Mouse (Mus musculus): ENCODE data around the gene Ndufa3.
A peak's percentile ranks its signal among the peaks of the same experiment; 100 is the strongest.

Gene Ndufa3

GRCm38 (mm10) chr7:3610437-3610836 lies 6.7 kb upstream of the Ndufa3 start:
- DNase-seq (ENCODE audit: low read depth, low spot score) = no peak

GRCm38 (mm10) chr7:3611006-3611405 lies 6.2 kb upstream of the Ndufa3 start:
- no peak for DNase-seq (ENCODE audit: low read depth, low spot score)

GRCm38 (mm10) chr7:3614021-3614420 lies 3.2 kb upstream of the Ndufa3 start:
- no peak for DNase-seq (ENCODE audit: low read depth, low spot score)

- no peak for DNase-seq (ENCODE audit: low read depth, low spot score)
These were observed 1.1 kb upstream of the Ndufa3 start, which contains the start of gene Oscar for GRCm38 (mm10) chr7:3616057-3616388. Oscar (minus strand) TSS chr7:3616157.

- no peak for DNase-seq (ENCODE audit: low read depth, low spot score)
These were observed 558 bp upstream of the Ndufa3 start for GRCm38 (mm10) chr7:3616389-3617241.

- DNase-seq (ENCODE audit: low read depth, low spot score) = no peak
These were observed 11.9 kb downstream of the Ndufa3 start for GRCm38 (mm10) chr7:3629030-3629429.

GRCm38 (mm10) chr7:3629543-3630477 lies 12.6 kb downstream of the Ndufa3 start, which contains the start of the genes Tfpt and Prpf31:
Tfpt (minus strand) TSS chr7:3629929.
Prpf31 (plus strand) TSS chr7:3629985.
- peak; percentile 94 for DNase-seq (ENCODE audit: low read depth, low spot score)

GRCm38 (mm10) chr7:3630478-3630815 lies 13.3 kb downstream of the Ndufa3 start:
- DNase-seq (ENCODE audit: low read depth, low spot score) = no peak

- DNase-seq (ENCODE audit: low read depth, low spot score) = no peak
These were observed 26.2 kb downstream of the Ndufa3 start for GRCm38 (mm10) chr7:3643412-3643811.

GRCm38 (mm10) chr7:3643843-3644242 lies 26.7 kb downstream of the Ndufa3 start:
- DNase-seq (ENCODE audit: low read depth, low spot score) = no peak

- no peak for DNase-seq (ENCODE audit: low read depth, low spot score)
These were observed 27.1 kb downstream of the Ndufa3 start for GRCm38 (mm10) chr7:3644348-3644671.

GRCm38 (mm10) chr7:3644672-3645487 lies 27.7 kb downstream of the Ndufa3 start, which contains the start of gene Cnot3:
Cnot3 (plus strand) TSS chr7:3645268.
- DNase-seq (ENCODE audit: low read depth, low spot score) = peak; percentile 98

GRCm38 (mm10) chr7:3645488-3646025 lies 28.4 kb downstream of the Ndufa3 start:
- no peak for DNase-seq (ENCODE audit: low read depth, low spot score)

- no peak for DNase-seq (ENCODE audit: low read depth, low spot score)
These were observed 29.0 kb downstream of the Ndufa3 start for GRCm38 (mm10) chr7:3646188-3646587.

GRCm38 (mm10) chr7:3646641-3647040 lies 29.5 kb downstream of the Ndufa3 start:
- DNase-seq (ENCODE audit: low read depth, low spot score) = no peak

- no peak for DNase-seq (ENCODE audit: low read depth, low spot score)
These were observed 39.8 kb downstream of the Ndufa3 start for GRCm38 (mm10) chr7:3656966-3657365.

GRCm38 (mm10) chr7:3658578-3658977 lies 41.4 kb downstream of the Ndufa3 start:
- DNase-seq (ENCODE audit: low read depth, low spot score) = no peak

GRCm38 (mm10) chr7:3664524-3665214 lies 47.5 kb downstream of the Ndufa3 start:
- DNase-seq (ENCODE audit: low read depth, low spot score) = no peak

- DNase-seq (ENCODE audit: low read depth, low spot score) = peak; percentile 90
These were observed 48.3 kb downstream of the Ndufa3 start, which contains the start of gene Leng1 for GRCm38 (mm10) chr7:3665215-3666114. Leng1 (minus strand) TSS chr7:3665840.
